ENCODE assay signal across 29 mouse cellular contexts in genomic region chr11:109990256-109990655, GRCm38 (mm10). TPM values are rescaled to one million over a fixed set of nuclear protein-coding genes. Genes with fewer than 3 reads are reported as not detected.
"Had no signal": no experiment of that assay in that cellular context is flagged by ENCODE, and none has a peak within 500 bp of the region (broad histone marks: within the 10 kb centered on the region; RNA-seq: fewer than 3 reads in every experiment).

No protein-coding gene starts in this region.

- ATAC-seq: forebrain, embryonic 13.5 days; forebrain, embryonic 14.5 days; forebrain, embryonic 15.5 days; forebrain, embryonic 16.5 days; forebrain, postnatal 0 days had no signal

- H3K9me3 ChIP-seq: embryonic facial prominence, embryonic 10.5 days; embryonic facial prominence, embryonic 12.5 days; embryonic facial prominence, embryonic 13.5 days; embryonic facial prominence, embryonic 15.5 days; forebrain, embryonic 10.5 days; forebrain, embryonic 12.5 days; forebrain, embryonic 13.5 days; forebrain, embryonic 15.5 days; heart, embryonic 10.5 days had no signal

- DNase-seq: cerebellum, adult 2 months; cerebellum, adult 8-10 months; cerebellum, adult 9-10 months; cerebellum, adult 9-11 months; cerebellum, postnatal 10 days; cerebellum, postnatal 14 days; cerebellum, postnatal 25 days; cerebellum, postnatal 36 days; embryo, embryonic 11 days; forebrain, postnatal 0 days; gastrocnemius, postnatal 10 days; gastrocnemius, postnatal 14 days; gastrocnemius, postnatal 25 days; gastrocnemius, postnatal 36 days; heart, adult 18-20 months; heart, adult 2 months had no signal

- H3K27me3 ChIP-seq: embryonic facial prominence, embryonic 12.5 days; embryonic facial prominence, embryonic 13.5 days; embryonic facial prominence, embryonic 15.5 days; forebrain, embryonic 12.5 days; forebrain, embryonic 13.5 days; forebrain, embryonic 15.5 days had no signal

- H3K4me3 ChIP-seq: embryonic facial prominence, embryonic 10.5 days; embryonic facial prominence, embryonic 12.5 days; embryonic facial prominence, embryonic 13.5 days; embryonic facial prominence, embryonic 15.5 days; erythroblast, embryonic 14.5 days; forebrain, embryonic 10.5 days; forebrain, embryonic 12.5 days; forebrain, embryonic 13.5 days; forebrain, embryonic 15.5 days; heart, adult 2 months; heart, embryonic 10.5 days had no signal

- H3K36me3 ChIP-seq: embryonic facial prominence, embryonic 10.5 days; embryonic facial prominence, embryonic 12.5 days; embryonic facial prominence, embryonic 13.5 days; embryonic facial prominence, embryonic 15.5 days; forebrain, embryonic 10.5 days; forebrain, embryonic 12.5 days; forebrain, embryonic 15.5 days; heart, embryonic 10.5 days had no signal

- H3K27ac ChIP-seq: embryonic facial prominence, embryonic 10.5 days; embryonic facial prominence, embryonic 12.5 days; embryonic facial prominence, embryonic 13.5 days; embryonic facial prominence, embryonic 15.5 days; forebrain, embryonic 10.5 days; forebrain, embryonic 12.5 days; forebrain, embryonic 13.5 days; forebrain, embryonic 15.5 days; heart, adult 2 months; heart, embryonic 10.5 days had no signal

- H3K4me2 ChIP-seq: embryonic facial prominence, embryonic 12.5 days; embryonic facial prominence, embryonic 13.5 days; embryonic facial prominence, embryonic 15.5 days; forebrain, embryonic 12.5 days; forebrain, embryonic 13.5 days; forebrain, embryonic 15.5 days had no signal

- H3K9ac ChIP-seq: embryonic facial prominence, embryonic 12.5 days; embryonic facial prominence, embryonic 13.5 days; embryonic facial prominence, embryonic 15.5 days; forebrain, embryonic 12.5 days; forebrain, embryonic 13.5 days; forebrain, embryonic 15.5 days; forebrain, postnatal 0 days had no signal

RNA-seq across cellular contexts. Expression of gene Abca8b, which starts 5.4 kb away (rescaled TPM):
- total RNA-seq: common myeloid progenitor, adult 5-6 weeks had no signal
- polyA plus RNA-seq: erythroblast, embryonic 14.5 days had no signal
